Mouse (Mus musculus) lung, embryonic 15.5 days (tissue): ENCODE measurements around the gene Ern1. TPM values are rescaled to one million over a fixed set of nuclear protein-coding genes. Genes with fewer than 3 reads are reported as not detected.
A peak's percentile ranks its signal among the peaks of the same experiment; 100 is the strongest.

ENCODE experiments used
- ATAC-seq: fragments of 200-750 bp; cut with Nextera tagmentation; 2 replicates; pipeline ENCODE4 v1.8.0; 2017; ENCODE audit warnings: moderate number of reproducible peaks, borderline replicate concordance; ENCODE audit not compliant: low FRiP score, low TSS enrichment; ENCODE audit errors: extremely low read depth
- H3K27ac ChIP-seq: fragments of 300-500 bp; sonication (generic); 2 replicates; pipeline ENCODE4 v1.5.1; 2015; ENCODE audit warnings: moderate library complexity, mild to moderate bottlenecking, inconsistent platforms
- H3K27me3 ChIP-seq: fragments of 300-500 bp; sonication (generic); 2 replicates; pipeline ENCODE4 v1.6.1; 2015; ENCODE audit warnings: inconsistent platforms
- H3K36me3 ChIP-seq: fragments of 300-500 bp; sonication (generic); 2 replicates; pipeline ENCODE4 v1.6.1; 2015; ENCODE audit warnings: inconsistent platforms
- H3K4me1 ChIP-seq: fragments of 300-500 bp; sonication (generic); 2 replicates; pipeline ENCODE4 v1.6.1; 2015; ENCODE audit warnings: inconsistent platforms
- H3K4me2 ChIP-seq: fragments of 300-500 bp; sonication (generic); 2 replicates; pipeline ENCODE4 v1.6.1; 2015; ENCODE audit warnings: inconsistent platforms, mild to moderate bottlenecking, moderate library complexity
- H3K4me3 ChIP-seq: fragments of 300-500 bp; sonication (generic); 2 replicates; pipeline ENCODE4 v1.5.1; 2015; ENCODE audit warnings: mild to moderate bottlenecking, inconsistent platforms
- H3K9ac ChIP-seq: fragments of 300-500 bp; sonication (generic); 2 replicates; pipeline ENCODE4 v1.6.1; 2015; ENCODE audit warnings: inconsistent platforms
- H3K9me3 ChIP-seq: fragments of 300-500 bp; sonication (generic); 2 replicates; pipeline ENCODE4 v1.6.1; 2016; ENCODE audit warnings: inconsistent platforms
- WGBS: fragments of 180-500 bp; shearing (Covaris S2); methylation state at CpG from one replicate; pipeline ENCODE4 v1.1.7; 2015; 5-methylcytosine and 5-hydroxymethylcytosine counted together
- polyA plus RNA-seq: library from polyadenylated mRNA; unstranded; fragments of >200 nt; fragmentation: Nextera tagmentation; extraction: Ambion mirVana; gene quantifications from 2 replicates; pipeline ENCODE4 v1.2.1, GENCODE M21; 2015

The Ern1 gene
- polyA plus RNA-seq, 1 experiment from 2014 or later: 6.5 TPM

- Histone ChIP-seq H3K36me3 (no peaks in the 10 kb centered on the region), H3K27me3 (no peaks in the 10 kb centered on the region), H3K4me2 (no peak overlapping the region), H3K9me3 (no peaks in the 10 kb centered on the region), H3K9ac (no peak overlapping the region), H3K27ac (peak overlapping the region; percentile 39; the same call in 1 of the 2 replicates), H3K4me1 (peaks cover 43% of the 10 kb centered on the region), H3K4me3 (no peak overlapping the region)
- peak; percentile 38; the same call in 1 of the 2 replicates for ATAC-seq
- WGBS: 32% methylated on average over 4 of the region's 4 CpGs
These were observed 30.7 kb upstream of the Ern1 start for GRCm38 (mm10) chr11:106518391-106518790.

DNA sequence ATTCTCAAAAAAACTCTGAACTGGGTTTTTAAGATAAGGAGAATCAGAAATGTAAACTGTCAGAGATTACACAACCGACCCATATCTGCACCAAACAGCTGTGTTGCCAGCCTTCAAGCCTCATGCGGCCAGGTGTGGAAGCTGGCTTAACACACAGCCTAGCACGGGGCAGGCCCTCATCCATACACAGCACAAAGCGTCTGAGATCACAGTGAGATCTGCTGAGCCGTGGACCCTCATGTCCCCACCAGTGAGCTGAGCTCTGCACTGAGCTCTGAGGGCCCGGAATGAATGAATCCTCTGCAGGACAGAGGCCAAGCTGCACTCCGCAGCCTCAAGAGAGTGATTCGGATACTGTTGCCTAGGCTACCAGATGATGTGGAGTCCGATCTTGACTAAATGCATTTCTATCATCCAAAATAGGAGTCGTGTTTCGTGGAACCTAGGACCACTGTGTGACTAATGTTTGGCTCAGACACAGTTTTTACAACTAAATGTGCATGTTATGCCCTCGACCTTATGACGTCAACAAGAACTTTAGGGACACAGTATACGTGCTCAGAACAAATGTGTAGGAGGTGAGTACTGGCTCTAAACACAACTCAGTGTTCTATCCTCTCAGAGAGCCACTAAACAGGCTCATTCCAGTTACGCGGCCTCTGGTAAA lies 27.6 kb upstream of the Ern1 start:
- 0 out of 2 replicates have a peak, but pooled peaks have one; percentile 4 for ATAC-seq
- H3K4me2 ChIP-seq: no peak overlapping the region
- H3K9ac ChIP-seq: no peak overlapping the region
- no peaks in the 10 kb centered on the region for H3K9me3 ChIP-seq
- H3K27ac ChIP-seq: no peak overlapping the region
- no peak overlapping the region for H3K4me3 ChIP-seq
- H3K36me3 ChIP-seq: no peaks in the 10 kb centered on the region
- H3K27me3 ChIP-seq: no peaks in the 10 kb centered on the region
- peaks cover 40% of the 10 kb centered on the region for H3K4me1 ChIP-seq
- 50% methylated on average over 16 of the region's 16 CpGs for WGBS

GRCm38 (mm10) chr11:106514446-106514845 lies 26.8 kb upstream of the Ern1 start:
- no peak for ATAC-seq
- Histone ChIP-seq H3K4me3 (no peak overlapping the region), H3K36me3 (0 out of 2 replicates have a peak, but pooled peaks cover under 1% of the 10 kb centered on the region), H3K27ac (no peak overlapping the region), H3K9ac (no peak overlapping the region), H3K4me1 (peaks cover 37% of the 10 kb centered on the region), H3K27me3 (no peaks in the 10 kb centered on the region), H3K4me2 (no peak overlapping the region), H3K9me3 (no peaks in the 10 kb centered on the region)
- WGBS: 38% methylated on average over 5 of the region's 5 CpGs

DNA sequence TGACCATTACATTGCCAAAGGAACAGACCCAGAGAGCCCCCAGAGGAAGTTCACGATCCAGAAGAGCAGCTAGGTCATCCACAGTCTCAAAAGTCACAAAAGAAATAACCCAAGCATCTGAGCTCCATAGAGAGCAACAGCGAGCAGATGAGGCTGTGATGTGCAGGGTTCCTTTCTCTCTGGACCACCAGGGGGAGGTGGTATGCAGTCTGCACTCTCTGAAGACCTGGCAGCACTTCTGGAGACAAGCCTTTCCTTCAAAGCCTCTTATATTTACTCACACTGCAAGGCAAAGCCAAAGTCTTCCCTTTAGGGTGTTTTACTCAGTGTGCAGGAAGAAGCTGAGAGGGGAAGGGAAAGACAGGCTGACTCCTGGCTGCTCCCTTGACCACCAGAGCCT lies 25.5 kb upstream of the Ern1 start:
- no peaks in the 10 kb centered on the region for H3K27me3 ChIP-seq
- H3K9ac ChIP-seq: no peak overlapping the region; the same call in 1 of the 2 replicates
- no peak overlapping the region for H3K4me3 ChIP-seq
- peak; percentile 64; the same call in 1 of the 2 replicates for ATAC-seq
- H3K4me2 ChIP-seq: no peak overlapping the region
- peaks cover 32% of the 10 kb centered on the region for H3K4me1 ChIP-seq
- peak overlapping the region; percentile 45; the same call in 1 of the 2 replicates for H3K27ac ChIP-seq
- H3K36me3 ChIP-seq: peaks cover 9% of the 10 kb centered on the region; the same call in 1 of the 2 replicates
- no peaks in the 10 kb centered on the region for H3K9me3 ChIP-seq
- 34% methylated on average over 2 of the region's 2 CpGs for WGBS

- Histone ChIP-seq H3K27ac (no peak overlapping the region), H3K4me3 (no peak overlapping the region), H3K36me3 (peaks cover 9% of the 10 kb centered on the region; the same call in 1 of the 2 replicates), H3K27me3 (no peaks in the 10 kb centered on the region), H3K4me1 (peaks cover 21% of the 10 kb centered on the region), H3K9me3 (no peaks in the 10 kb centered on the region), H3K9ac (no peak overlapping the region), H3K4me2 (no peak overlapping the region)
- ATAC-seq: no peak
- 90% methylated on average over 7 of the region's 7 CpGs for WGBS
These were observed 24.3 kb upstream of the Ern1 start for GRCm38 (mm10) chr11:106512006-106512390.

GRCm38 (mm10) chr11:106511236-106512005 lies 23.8 kb upstream of the Ern1 start:
- H3K4me1 ChIP-seq: peaks cover 21% of the 10 kb centered on the region
- no peak overlapping the region for H3K4me3 ChIP-seq
- H3K9me3 ChIP-seq: no peaks in the 10 kb centered on the region
- no peak overlapping the region for H3K27ac ChIP-seq
- H3K36me3 ChIP-seq: peaks cover 9% of the 10 kb centered on the region; the same call in 1 of the 2 replicates
- H3K9ac ChIP-seq: no peak overlapping the region
- no peak for ATAC-seq
- 84% methylated on average over 14 of the region's 14 CpGs for WGBS
- no peaks in the 10 kb centered on the region for H3K27me3 ChIP-seq
- no peak overlapping the region for H3K4me2 ChIP-seq

DNA sequence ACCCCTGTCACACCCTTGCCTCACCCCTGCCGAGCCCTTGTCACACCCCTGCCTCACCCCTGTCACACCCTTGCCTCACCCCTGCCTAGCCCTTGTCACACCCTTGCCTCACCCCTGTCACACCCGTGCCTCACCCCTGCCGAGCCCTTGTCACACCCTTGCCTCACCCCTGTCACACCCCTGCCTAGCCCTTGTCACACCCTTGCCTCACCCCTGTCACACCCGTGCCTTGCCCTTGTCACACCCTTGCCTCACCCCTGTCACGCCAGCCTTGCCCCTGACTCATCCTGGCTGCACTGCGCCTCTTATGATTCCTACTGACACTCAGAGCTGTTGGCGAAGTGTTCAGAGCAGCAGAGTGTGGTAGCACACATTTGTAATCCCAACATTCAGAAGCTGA lies 20.0 kb upstream of the Ern1 start:
- no peak overlapping the region for H3K27ac ChIP-seq
- H3K36me3 ChIP-seq: peaks cover 9% of the 10 kb centered on the region; the same call in 1 of the 2 replicates
- no peaks in the 10 kb centered on the region for H3K27me3 ChIP-seq
- no peaks in the 10 kb centered on the region for H3K9me3 ChIP-seq
- H3K4me3 ChIP-seq: no peak overlapping the region
- H3K9ac ChIP-seq: no peak overlapping the region
- no peak for ATAC-seq
- WGBS: 87% methylated on average over 7 of the region's 7 CpGs
- H3K4me2 ChIP-seq: no peak overlapping the region
- no peaks in the 10 kb centered on the region for H3K4me1 ChIP-seq

- no peak for ATAC-seq
- Histone ChIP-seq H3K9me3 (no peaks in the 10 kb centered on the region), H3K9ac (no peak overlapping the region), H3K36me3 (peaks cover 9% of the 10 kb centered on the region; the same call in 1 of the 2 replicates), H3K4me3 (no peak overlapping the region), H3K4me2 (no peak overlapping the region), H3K27me3 (no peaks in the 10 kb centered on the region), H3K4me1 (no peaks in the 10 kb centered on the region), H3K27ac (no peak overlapping the region)
- WGBS: 83% methylated on average over 6 of the region's 6 CpGs
These were observed 18.6 kb upstream of the Ern1 start for GRCm38 (mm10) chr11:106506211-106506610.

DNA sequence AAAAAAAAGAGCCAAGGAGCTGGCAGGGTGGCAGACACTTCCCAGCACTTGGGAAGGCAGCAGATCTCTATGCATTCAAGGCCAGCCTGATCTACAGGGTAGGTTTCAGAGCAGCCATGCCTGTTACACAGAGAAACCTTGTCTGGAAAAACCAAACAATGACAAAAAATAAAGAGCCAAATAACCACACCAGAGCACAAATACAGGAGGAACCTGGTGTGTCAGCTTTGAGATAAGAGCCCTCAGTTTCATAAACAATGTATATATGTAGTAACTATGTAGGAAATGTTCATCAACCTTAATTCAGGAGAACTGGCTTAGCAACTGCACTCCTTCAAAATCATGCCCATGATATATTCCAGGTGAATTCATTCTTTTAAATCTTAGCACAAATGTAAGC lies 16.5 kb upstream of the Ern1 start:
- Histone ChIP-seq H3K9me3 (no peaks in the 10 kb centered on the region), H3K4me2 (no peak overlapping the region), H3K27me3 (no peaks in the 10 kb centered on the region), H3K4me1 (no peaks in the 10 kb centered on the region), H3K9ac (no peak overlapping the region), H3K27ac (no peak overlapping the region), H3K36me3 (peaks cover 5% of the 10 kb centered on the region; the same call in 1 of the 2 replicates), H3K4me3 (no peak overlapping the region)
- no peak for ATAC-seq

GRCm38 (mm10) chr11:106503425-106503717 lies 15.7 kb upstream of the Ern1 start:
- 52% methylated on average over 4 of the region's 4 CpGs for WGBS
- Histone ChIP-seq H3K4me3 (no peak overlapping the region), H3K4me2 (no peak overlapping the region), H3K27ac (peak overlapping the region; percentile 27; the same call in 1 of the 2 replicates), H3K9ac (no peak overlapping the region), H3K36me3 (no peaks in the 10 kb centered on the region), H3K27me3 (no peaks in the 10 kb centered on the region), H3K9me3 (no peaks in the 10 kb centered on the region), H3K4me1 (no peaks in the 10 kb centered on the region)
- no peak for ATAC-seq

DNA sequence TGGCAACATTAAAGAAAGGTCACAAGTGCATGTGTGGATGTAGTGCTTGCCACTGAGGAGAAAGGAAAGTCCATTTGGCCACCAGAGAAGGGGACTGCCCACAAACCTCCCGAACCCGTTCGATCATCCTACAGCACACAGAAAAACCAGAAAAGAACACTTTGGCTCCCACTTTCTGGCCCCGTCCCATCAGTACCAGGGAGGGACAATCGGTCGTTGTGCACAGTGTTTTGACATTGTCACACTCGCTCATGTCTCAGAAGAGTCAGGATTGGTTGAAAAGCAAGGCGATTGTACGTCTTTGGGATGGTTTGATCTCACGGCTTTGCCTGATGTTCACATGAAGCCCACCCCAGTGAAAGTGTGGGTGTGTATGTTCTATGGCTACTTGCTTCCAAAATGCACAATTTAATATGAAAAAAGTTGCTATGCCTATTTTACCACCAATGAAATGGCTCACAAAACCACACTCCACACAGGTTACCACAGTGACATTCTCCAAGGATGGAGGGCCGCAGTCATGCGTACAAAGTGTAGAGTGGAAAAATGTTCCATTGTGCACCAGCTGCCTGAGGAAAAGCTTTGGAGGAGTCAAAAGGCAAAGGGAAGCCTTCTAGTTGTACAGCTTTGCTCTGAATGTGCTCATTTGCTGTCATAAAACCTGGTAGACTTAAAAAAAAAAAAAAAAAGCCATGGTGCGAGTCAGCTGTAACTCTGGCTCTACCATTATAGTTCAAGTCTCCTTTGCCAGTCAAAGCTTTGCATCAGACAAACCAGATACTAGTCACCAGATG lies 15.2 kb upstream of the Ern1 start:
- H3K4me3 ChIP-seq: no peak overlapping the region
- WGBS: 43% methylated on average over 13 of the region's 13 CpGs
- no peaks in the 10 kb centered on the region for H3K4me1 ChIP-seq
- H3K9me3 ChIP-seq: no peaks in the 10 kb centered on the region
- no peak overlapping the region for H3K9ac ChIP-seq
- peak overlapping the region; percentile 27 for H3K27ac ChIP-seq
- no peak for ATAC-seq
- no peaks in the 10 kb centered on the region for H3K36me3 ChIP-seq
- no peak overlapping the region for H3K4me2 ChIP-seq
- H3K27me3 ChIP-seq: no peaks in the 10 kb centered on the region

- Histone ChIP-seq H3K27ac (peak overlapping the region; percentile 97), H3K9ac (0 out of 2 replicates have a peak overlapping the region, but pooled peaks have one; percentile 87), H3K36me3 (no peaks in the 10 kb centered on the region), H3K27me3 (no peaks in the 10 kb centered on the region), H3K9me3 (no peaks in the 10 kb centered on the region), H3K4me2 (peak overlapping the region; percentile 60), H3K4me1 (no peaks in the 10 kb centered on the region), H3K4me3 (no peak overlapping the region)
- no peak for ATAC-seq
These were observed 14.5 kb upstream of the Ern1 start for GRCm38 (mm10) chr11:106502159-106502505.
